Mouse (Mus musculus): ENCODE measurements around the gene Golt1b.

Golt1b gene

DNA sequence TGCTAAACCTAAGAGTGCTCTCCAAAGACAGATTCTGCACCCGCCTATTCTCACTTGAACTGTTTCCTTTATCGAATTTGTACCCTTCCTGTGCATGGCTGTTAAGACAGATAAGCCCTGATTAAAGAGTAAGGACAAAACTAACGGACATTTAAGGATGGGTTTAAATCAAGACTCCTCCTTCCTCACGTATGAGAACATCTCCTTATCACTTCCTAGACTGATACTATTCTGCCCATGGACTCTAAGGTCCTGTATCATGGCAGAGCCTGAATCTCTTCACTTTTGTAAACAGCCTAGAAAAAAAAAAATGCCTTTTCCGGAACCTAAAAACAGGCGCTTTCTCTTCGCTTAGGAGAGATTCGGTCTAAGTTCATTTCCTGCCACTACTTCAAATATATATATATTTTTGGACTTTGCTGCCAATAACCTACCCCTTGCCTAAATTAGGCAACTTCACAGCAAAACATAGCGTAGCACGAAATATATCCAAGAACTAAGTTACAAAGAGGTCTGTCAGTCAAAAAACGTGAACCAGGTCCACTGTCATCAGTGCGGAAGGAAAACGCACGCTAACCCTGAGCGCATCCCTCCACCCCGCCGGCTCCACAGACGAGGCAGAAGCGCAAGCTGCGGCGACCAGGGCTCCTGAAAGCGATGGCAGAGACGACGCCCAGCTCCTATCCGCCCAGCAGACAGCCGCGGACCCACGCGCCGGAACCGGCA is 573 bp upstream of the Golt1b start:
- DNase-seq = no peak

DNA sequence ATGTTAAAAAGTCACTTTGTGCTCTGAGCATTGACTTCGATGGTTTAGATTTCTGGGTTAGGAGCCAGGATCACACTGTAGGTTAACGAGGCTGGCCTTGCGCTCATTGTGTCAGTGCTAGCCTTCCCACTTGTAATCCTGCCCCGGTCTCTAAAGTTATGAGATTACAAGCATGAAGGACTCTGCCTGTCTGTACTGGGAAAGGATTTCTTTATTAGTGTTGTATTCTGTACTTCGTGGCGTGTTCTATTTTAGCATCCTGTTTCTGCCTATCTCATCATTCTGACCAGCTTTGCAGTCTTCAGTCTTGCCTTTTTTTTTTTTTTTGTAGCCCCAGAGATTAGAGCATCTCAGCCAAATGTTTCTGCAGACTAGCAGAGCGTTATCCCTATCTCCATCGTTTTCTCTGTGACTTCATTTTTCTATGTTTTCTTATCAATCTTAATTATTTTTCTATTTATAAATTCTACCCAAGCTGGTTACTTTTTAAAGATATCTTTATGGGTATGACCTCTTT is 792 bp downstream of the Golt1b start:
- DNase-seq = no peak

DNA sequence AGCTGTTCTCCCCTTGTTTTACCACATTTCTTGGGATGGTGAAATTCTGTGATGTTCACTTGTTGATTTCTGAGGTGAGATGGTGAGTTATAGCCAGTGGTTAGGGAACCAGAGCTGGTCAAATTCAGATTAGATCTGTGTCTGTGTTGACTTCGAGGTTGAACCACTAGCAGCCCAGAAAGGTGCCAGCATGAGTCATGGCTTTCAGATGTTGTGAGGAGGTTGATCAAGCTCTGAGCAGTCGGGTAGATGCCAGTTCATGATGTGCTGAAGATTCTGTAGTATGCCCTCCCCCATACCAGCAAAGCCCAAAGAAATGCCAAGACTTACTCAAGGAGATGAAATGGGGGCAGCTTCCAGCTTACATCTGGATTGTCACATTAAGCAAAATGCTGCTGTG is 2.1 kb downstream of the Golt1b start:
- DNase-seq = no peak

DNA sequence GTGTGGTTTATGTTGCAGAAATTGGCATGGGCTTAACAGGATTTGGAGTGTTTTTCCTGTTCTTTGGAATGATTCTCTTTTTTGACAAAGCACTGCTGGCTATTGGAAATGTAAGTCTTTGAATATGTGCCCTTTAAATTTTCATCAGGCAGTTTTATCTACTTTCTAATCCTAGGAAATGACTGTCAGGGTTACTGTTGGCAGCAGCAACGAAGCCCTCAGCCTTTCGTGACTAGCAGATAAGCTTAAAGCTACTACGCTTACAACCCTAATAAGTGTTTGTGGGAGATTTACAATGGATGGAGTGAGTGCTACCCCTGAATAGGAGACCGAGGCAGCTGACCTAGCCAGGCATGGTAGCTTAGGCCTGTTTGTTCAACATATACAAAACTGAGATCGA is 5.3 kb downstream of the Golt1b start:
- DNase-seq = no peak

DNA sequence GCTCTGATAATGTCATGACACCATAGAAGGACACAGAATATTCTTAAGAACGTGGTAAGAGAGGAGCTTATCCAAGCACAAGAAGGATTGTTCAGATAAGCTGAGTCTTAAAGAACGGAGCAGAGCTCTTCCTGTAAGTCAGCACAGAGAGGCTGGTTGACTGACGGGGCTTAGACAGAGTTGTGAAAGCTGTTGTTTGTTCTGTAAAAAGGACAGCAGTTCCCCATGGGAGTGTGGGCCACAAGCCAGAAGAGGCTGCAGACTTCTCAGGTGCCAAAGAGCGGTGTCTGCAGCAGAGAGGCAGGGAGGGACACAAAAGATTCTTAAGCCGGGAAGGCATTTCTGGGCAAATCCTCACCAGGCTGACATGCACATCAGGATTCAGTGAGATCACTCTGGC is 7.6 kb downstream of the Golt1b start:
- DNase-seq = peak; percentile 14 to 18

DNA sequence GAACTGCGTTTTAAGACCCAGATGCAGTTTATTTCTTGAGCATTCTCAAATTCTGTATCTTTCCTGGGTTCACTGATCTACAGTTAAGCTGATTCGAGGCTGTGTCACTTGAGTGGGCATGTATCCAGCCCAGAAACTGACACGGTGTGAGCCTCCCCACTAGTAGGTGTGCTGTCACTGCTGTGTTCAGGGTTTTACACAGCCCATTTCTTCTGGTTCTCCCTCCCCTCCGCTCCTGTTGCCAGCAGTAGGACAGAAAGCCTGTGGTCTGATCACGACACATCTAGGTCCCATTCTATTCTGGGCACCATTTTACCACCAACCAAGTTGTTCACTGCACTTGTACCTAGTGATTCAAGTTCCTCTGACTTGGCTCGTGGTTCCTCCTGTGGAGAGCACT is 8.7 kb downstream of the Golt1b start:
- no peak for DNase-seq

DNA sequence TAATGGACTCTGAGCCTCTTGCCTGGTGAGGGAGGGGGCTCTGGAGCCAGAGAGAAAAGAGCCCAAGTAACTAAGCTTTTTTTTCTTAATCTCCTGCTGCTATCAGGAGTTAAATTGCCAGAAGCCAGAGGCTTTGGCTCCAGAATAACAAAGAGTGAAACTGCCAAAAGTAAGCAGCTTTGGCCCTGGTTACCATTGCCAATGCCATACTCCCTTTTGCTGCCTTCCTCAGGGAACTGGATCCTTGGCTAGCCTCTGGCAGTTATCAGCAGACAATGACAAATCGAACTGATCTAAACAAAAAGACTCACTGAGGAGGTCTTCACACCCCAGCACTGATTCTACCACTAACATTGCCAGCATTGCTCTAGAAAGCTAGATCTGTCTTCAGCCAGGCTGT is 24.1 kb downstream of the Golt1b start:
- no peak for DNase-seq

DNA sequence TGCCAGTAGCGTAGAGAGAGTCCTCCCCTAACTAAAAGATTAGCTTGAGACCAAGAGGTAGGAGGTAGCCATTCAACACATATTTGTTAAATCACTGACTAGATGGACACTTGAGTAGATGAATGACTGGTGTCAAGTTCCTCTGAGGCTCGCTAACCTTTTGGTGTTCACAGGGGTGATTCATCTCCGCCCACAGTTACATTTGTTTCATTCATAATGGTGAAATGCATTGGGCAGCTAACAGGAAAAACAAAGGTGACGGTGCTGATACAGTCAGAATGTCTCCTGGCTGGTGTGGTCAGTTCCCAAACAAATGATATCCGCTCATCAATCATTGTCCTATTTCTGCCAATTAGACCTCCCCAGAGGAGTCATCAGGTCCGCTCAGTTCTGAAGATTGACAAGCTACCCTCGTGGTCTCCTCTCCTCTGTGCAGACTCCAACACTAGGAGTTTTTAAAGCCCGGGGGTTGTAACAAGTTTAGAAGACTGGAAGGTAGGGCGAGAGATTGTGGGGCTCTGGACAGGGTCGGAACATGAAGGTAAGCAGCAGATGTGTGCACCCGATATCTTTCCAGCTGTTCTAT is 26.0 kb downstream of the Golt1b start, which contains the start of gene Spx:
Spx (plus strand) TSS at position 536 of the 586 bp plus-strand sequence.
- no peak for DNase-seq

DNA sequence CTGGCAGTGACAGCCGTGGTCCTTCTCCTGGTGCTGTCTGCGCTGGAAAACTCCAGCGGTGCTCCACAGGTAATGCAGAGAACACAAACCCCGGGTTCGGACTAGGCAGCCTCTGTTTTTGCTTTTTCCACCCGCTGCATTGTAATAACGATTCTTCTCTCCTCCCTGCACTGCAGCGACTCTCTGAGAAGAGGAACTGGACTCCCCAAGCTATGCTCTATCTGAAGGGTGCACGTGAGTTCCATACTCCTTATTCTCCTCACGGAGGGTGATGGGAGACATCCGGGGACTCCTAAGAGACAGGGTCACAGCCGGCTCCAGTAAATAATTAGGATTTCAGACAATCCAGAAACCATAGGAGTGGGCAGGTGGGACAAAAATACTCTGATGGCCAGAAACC is 26.8 kb downstream of the Golt1b start:
- no peak for DNase-seq

DNA sequence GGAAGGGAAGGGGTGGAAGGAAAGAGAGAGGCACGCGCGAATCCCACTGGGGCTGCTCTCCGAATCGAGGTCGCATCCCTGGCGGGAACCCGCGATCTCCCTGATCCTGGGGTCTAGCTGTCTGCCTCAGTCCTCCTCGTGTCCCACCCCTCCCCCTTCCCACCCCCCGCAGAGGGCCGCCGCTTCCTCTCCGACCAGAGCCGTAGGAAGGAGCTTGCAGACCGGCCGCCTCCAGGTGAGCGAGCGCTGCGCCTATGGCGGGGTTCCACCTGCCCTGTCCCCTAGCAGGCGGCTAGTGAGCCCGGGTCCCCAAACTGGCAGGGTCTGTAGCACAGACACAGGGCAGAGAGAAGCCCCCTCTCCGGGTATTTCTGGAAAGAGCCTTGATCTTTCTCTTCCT is 27.6 kb downstream of the Golt1b start:
- no peak for DNase-seq

DNA sequence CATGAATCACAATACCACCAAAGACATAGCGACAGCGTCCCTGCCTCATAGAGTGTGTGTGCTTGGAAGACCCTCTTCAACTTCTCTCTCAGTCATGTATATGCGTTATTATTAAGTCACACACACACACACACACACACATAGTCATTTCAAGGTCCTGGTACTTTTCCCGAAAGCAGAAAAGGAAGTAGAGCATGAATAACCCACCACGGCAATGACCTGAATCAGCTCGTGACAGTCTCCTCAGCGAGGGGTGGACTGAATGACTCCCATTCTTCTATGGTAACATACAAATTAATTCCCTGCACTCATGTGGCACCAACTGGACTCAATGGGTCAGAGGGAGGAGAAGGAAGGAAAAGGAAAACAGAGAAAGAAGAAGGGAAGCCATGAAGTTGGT is 38.0 kb downstream of the Golt1b start:
- DNase-seq = no peak

DNA sequence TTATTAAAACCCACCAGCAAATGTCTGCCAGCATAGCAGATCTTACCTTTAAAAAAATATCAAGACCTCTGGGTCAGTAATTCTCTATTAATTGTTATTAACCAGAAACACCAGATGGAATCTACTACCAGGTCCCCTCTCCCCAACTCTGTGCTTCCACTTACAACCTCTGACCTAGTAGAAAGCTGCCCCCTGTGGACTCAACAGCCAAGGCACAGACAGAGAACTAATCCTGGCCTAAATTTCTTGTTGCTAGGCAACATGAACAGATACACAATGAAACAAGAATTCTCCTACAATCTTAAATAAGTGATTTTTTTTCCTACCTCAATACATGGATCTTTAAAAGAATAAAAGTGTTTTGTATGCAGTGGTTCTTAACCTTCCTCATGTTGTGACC is 42.1 kb downstream of the Golt1b start:
- DNase-seq = no peak

DNA sequence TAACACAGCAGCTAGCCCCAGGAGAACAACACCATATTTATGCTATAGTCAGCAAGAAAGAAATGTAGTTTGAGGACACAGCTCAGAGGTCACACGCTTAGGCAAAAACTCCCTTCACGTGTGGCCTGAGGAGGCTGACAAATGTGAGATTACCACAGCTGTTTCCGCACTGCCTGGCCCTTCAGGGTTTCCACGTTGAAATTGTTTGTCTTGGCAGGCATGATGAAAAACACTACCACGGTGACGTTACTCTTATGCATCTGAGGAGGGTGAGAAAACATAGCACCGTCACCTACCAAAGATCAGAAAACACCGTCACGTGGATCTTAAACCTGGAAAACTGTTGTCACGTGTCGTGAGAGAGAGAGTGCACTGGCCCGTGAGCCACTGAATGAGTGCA is 64.4 kb downstream of the Golt1b start:
- no peak for DNase-seq

DNA sequence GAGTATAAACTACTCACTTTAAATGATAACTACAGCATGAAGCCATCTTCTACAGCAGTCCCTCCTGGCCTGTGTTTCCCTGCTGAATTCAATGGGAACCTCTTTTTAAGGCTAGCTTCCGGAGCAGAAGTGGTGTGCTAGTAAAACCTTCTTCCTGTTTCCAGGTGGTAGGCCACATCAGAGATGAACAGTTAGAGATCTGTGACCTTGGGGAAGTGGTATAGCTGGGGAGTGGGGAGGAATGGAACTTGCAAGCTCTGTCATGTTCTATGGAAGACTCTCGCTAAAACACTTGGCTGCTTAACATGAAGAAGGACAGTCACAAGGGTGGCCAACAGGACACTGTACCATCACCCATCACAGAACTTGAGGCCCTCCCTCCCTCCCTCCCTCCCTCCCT is 66.3 kb downstream of the Golt1b start:
- DNase-seq = no peak
